Mouse (Mus musculus) liver, postnatal 0 days (tissue): ENCODE data around the gene Hsp90ab1.

Source experiments
- CTCF ChIP-seq: sonication (generic); IDR thresholded peaks from 2 replicates; pipeline ENCODE4 v1.5.1; 2016; ENCODE audit warnings: antibody characterized with exemption, low read depth
- EP300 ChIP-seq: IDR thresholded peaks from 2 replicates; pipeline ENCODE4 v1.6.1; 2016; ENCODE audit warnings: antibody characterized with exemption, low read depth, mild to moderate bottlenecking

DNA sequence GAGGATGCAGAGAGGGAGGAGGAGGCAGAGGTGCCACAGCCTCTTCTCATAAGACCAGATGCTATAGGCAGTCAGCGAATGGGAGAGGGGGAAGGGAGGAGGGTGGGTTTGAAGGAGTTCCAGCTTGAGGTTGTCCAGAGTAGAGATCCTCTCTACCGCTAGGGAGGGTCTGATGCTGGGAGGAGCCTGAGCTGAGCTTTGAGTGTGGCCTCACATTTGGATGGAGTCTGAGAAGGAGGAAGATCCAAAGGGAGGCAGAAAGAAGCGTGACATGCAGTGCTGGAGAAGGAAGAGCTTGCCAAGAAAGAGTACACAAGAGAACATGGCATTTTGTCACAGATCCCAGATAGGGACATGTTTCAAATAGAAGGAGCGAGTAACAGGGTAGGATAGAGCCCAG lies 34.7 kb downstream of the Hsp90ab1 start:
- TF ChIP-seq CTCF (no peak), EP300 (no peak)
